In the genomic region with DNA sequence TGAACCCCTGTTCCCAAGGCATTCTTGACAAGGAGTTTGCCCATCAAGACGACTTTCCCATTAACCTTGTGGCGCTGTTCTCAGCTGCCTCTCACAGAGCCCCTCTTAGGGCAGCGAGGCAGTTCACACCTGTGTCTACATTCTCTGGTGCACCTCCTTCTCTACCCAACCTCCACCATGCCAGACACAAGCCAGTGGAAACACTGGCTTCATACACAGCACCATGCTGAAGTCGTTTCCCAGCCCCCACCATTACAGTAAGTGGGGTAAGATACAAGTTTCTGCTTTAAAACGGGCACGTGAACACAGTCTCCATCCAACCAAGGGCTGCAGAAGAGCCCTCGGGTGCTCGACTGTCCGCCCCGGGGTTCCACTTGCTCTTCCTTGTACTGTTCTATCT, we compare ENCODE assay signal across 14 mouse cellular contexts.
"Had no signal": no experiment of that assay in that cellular context is flagged by ENCODE, and none has a peak within 500 bp of the region (broad histone marks: within the 10 kb centered on the region; RNA-seq: fewer than 3 reads in every experiment).

No protein-coding gene starts in this region.

- H3K27me3 ChIP-seq: kidney, embryonic 15.5 days; limb, embryonic 15.5 days; liver, embryonic 13.5 days; stomach, embryonic 15.5 days had no signal

- ATAC-seq: intestine, embryonic 16.5 days had no signal

- H3K4me2 ChIP-seq: hindbrain, embryonic 13.5 days; kidney, embryonic 15.5 days; limb, embryonic 15.5 days; liver, embryonic 13.5 days; neural tube, embryonic 15.5 days; stomach, embryonic 15.5 days had no signal

- H3K36me3 ChIP-seq: hindbrain, embryonic 13.5 days; kidney, embryonic 15.5 days; limb, embryonic 15.5 days; liver, embryonic 13.5 days; neural tube, embryonic 15.5 days; stomach, embryonic 15.5 days had no signal

- DNase-seq: kidney, adult 2 months; kidney, postnatal 14 days; liver, embryonic 13.5 days; lung, adult 18-20 months; right cerebral cortex, adult 18-20 months; right cerebral cortex, postnatal 25 days had no signal

- H3K9me3 ChIP-seq: hindbrain, embryonic 13.5 days; kidney, embryonic 15.5 days; limb, embryonic 15.5 days; liver, embryonic 13.5 days; neural tube, embryonic 15.5 days; stomach, embryonic 15.5 days had no signal

- H3K4me3 ChIP-seq: hindbrain, embryonic 13.5 days; kidney, embryonic 15.5 days; left cerebral cortex, adult 2 months; limb, embryonic 15.5 days; liver, embryonic 13.5 days; myocyte; neural tube, embryonic 15.5 days; stomach, embryonic 15.5 days had no signal

- H3K27ac ChIP-seq: hindbrain, embryonic 13.5 days; kidney, embryonic 15.5 days; limb, embryonic 15.5 days; liver, embryonic 13.5 days; stomach, embryonic 15.5 days had no signal

- H3K9ac ChIP-seq: hindbrain, embryonic 13.5 days; kidney, embryonic 15.5 days; limb, embryonic 15.5 days; liver, embryonic 13.5 days; neural tube, embryonic 15.5 days; stomach, embryonic 15.5 days had no signal
